Mouse (Mus musculus): ENCODE data around the gene Fezf1. TPM values are rescaled to one million over a fixed set of nuclear protein-coding genes. Genes with fewer than 3 reads are reported as not detected.

Gene Fezf1
- polyA plus RNA-seq, 1 experiment from 2014 or later = not detected

GRCm38 (mm10) chr6:23243821-23244760, 4.1 kb downstream of the Fezf1 start:
- peaks cover 73% of the 10 kb centered on the region for H3K27me3 ChIP-seq (replicated peaks; ENCODE audit: control insufficient read depth, insufficient read depth, low read length)
- H3K9me3 ChIP-seq (ENCODE audit: control insufficient read depth) = no peaks in the 10 kb centered on the region
- TF ChIP-seq CTCF (IDR thresholded peaks at IDR 0.05; ENCODE audit: low read depth) = no peak
- no peak overlapping the region for H3K27ac ChIP-seq (ENCODE audit: low read depth, low read length)
- no peak for ATAC-seq
- H3K36me3 ChIP-seq (ENCODE audit: control insufficient read depth, insufficient read depth) = no peaks in the 10 kb centered on the region
- H3K4me3 ChIP-seq (ENCODE audit: low read depth, low read length) = no peak overlapping the region
- H3K4me1 ChIP-seq (replicated peaks; ENCODE audit: control insufficient read depth, insufficient read depth, low read length) = no peaks in the 10 kb centered on the region
- H3K9ac ChIP-seq (ENCODE audit: low read depth, low read length) = no peak overlapping the region
- no peak overlapping the region for H3K4me2 ChIP-seq (replicated peaks; ENCODE audit: low read depth)
- WGBS = 2% methylated on average over 15 of the region's 15 CpGs

GRCm38 (mm10) chr6:23211499-23211898, 36.7 kb downstream of the Fezf1 start:
- H3K4me1 ChIP-seq (replicated peaks; ENCODE audit: control insufficient read depth, insufficient read depth, low read length) = no peaks in the 10 kb centered on the region
- TF ChIP-seq CTCF (IDR thresholded peaks at IDR 0.05; ENCODE audit: low read depth) = no peak
- no peaks in the 10 kb centered on the region for H3K9me3 ChIP-seq (ENCODE audit: control insufficient read depth)
- H3K9ac ChIP-seq (ENCODE audit: low read depth, low read length) = no peak overlapping the region
- no peak overlapping the region for H3K4me2 ChIP-seq (replicated peaks; ENCODE audit: low read depth)
- no peak for ATAC-seq
- no peak overlapping the region for H3K4me3 ChIP-seq (ENCODE audit: low read depth, low read length)
- no peaks in the 10 kb centered on the region for H3K36me3 ChIP-seq (ENCODE audit: control insufficient read depth, insufficient read depth)
- 50% methylated on average over 3 of the region's 3 CpGs for WGBS
- no peaks in the 10 kb centered on the region for H3K27me3 ChIP-seq (replicated peaks; ENCODE audit: control insufficient read depth, insufficient read depth, low read length)
- H3K27ac ChIP-seq (ENCODE audit: low read depth, low read length) = no peak overlapping the region

GRCm38 (mm10) chr6:23207791-23208190, 40.4 kb downstream of the Fezf1 start:
- Histone ChIP-seq H3K27me3 (replicated peaks; ENCODE audit: control insufficient read depth, insufficient read depth, low read length) (no peaks in the 10 kb centered on the region), H3K27ac (ENCODE audit: low read depth, low read length) (no peak overlapping the region), H3K4me1 (replicated peaks; ENCODE audit: control insufficient read depth, insufficient read depth, low read length) (no peaks in the 10 kb centered on the region), H3K9me3 (ENCODE audit: control insufficient read depth) (no peaks in the 10 kb centered on the region), H3K36me3 (ENCODE audit: control insufficient read depth, insufficient read depth) (no peaks in the 10 kb centered on the region), H3K4me3 (ENCODE audit: low read depth, low read length) (no peak overlapping the region), H3K9ac (ENCODE audit: low read depth, low read length) (no peak overlapping the region), H3K4me2 (replicated peaks; ENCODE audit: low read depth) (no peak overlapping the region)
- WGBS = 63% methylated on average over 4 of the region's 4 CpGs
- no peak for ATAC-seq
- TF ChIP-seq CTCF (IDR thresholded peaks at IDR 0.05; ENCODE audit: low read depth) = 0 out of 2 replicates have a peak, but pooled peaks have one; percentile 23

GRCm38 (mm10) chr6:23202630-23203029, 45.5 kb downstream of the Fezf1 start:
- no peaks in the 10 kb centered on the region for H3K36me3 ChIP-seq (ENCODE audit: control insufficient read depth, insufficient read depth)
- no peaks in the 10 kb centered on the region for H3K9me3 ChIP-seq (ENCODE audit: control insufficient read depth)
- no peak overlapping the region for H3K27ac ChIP-seq (ENCODE audit: low read depth, low read length)
- H3K4me3 ChIP-seq (ENCODE audit: low read depth, low read length) = no peak overlapping the region
- H3K27me3 ChIP-seq (replicated peaks; ENCODE audit: control insufficient read depth, insufficient read depth, low read length) = no peaks in the 10 kb centered on the region
- no peaks in the 10 kb centered on the region for H3K4me1 ChIP-seq (replicated peaks; ENCODE audit: control insufficient read depth, insufficient read depth, low read length)
- ATAC-seq = no peak
- no peak for TF ChIP-seq CTCF (IDR thresholded peaks at IDR 0.05; ENCODE audit: low read depth)
- WGBS = 59% methylated on average over 11 of the region's 11 CpGs
- no peak overlapping the region for H3K4me2 ChIP-seq (replicated peaks; ENCODE audit: low read depth)
- no peak overlapping the region for H3K9ac ChIP-seq (ENCODE audit: low read depth, low read length)

Other genes starting within 250 kb of the Fezf1 start
- gene Aass, start 115.4 kb downstream of the Fezf1 start, polyA plus RNA-seq (2015; fragmentation: Nextera tagmentation; extraction: Ambion mirVana) = 0.35 and 0.48 TPM in 2 replicates